Mouse (Mus musculus) lung, postnatal 14 days (tissue): ENCODE measurements around the gene 1110008P14Rik.

ENCODE experiments used
- DNase-seq: peaks from one replicate; pipeline ENCODE4 v3.0.0; 2021

1110008P14Rik gene

GRCm38 (mm10) chr2:32408429-32409424 is 27.0 kb upstream of the 1110008P14Rik start:
- DNase-seq = no peak

GRCm38 (mm10) chr2:32407144-32407824 is 25.5 kb upstream of the 1110008P14Rik start:
- DNase-seq = no peak

GRCm38 (mm10) chr2:32404663-32405062 is 22.9 kb upstream of the 1110008P14Rik start:
- peak; percentile 99 for DNase-seq

GRCm38 (mm10) chr2:32396695-32397094 is 15.0 kb upstream of the 1110008P14Rik start:
- DNase-seq = no peak

GRCm38 (mm10) chr2:32395946-32396621 is 14.3 kb upstream of the 1110008P14Rik start:
- DNase-seq = peak; percentile 89

- peak; percentile 94 for DNase-seq
Observed at GRCm38 (mm10) chr2:32395484-32395945, 13.8 kb upstream of the 1110008P14Rik start, which contains the start of gene Ptges2. Gene Ptges2, plus strand, starts transcription at chr2:32395896.

GRCm38 (mm10) chr2:32394973-32395372 is 13.2 kb upstream of the 1110008P14Rik start:
- peak; percentile 54 for DNase-seq

- DNase-seq = peak; percentile 60
Observed at GRCm38 (mm10) chr2:32392063-32392462, 10.3 kb upstream of the 1110008P14Rik start.

- DNase-seq = peak; percentile 22
Observed at GRCm38 (mm10) chr2:32390871-32391270, 9.1 kb upstream of the 1110008P14Rik start.

- no peak for DNase-seq
Observed at GRCm38 (mm10) chr2:32389157-32389556, 7.4 kb upstream of the 1110008P14Rik start.

GRCm38 (mm10) chr2:32387706-32388490 is 6.2 kb upstream of the 1110008P14Rik start, which contains the start of gene Lcn2:
Gene Lcn2, minus strand, starts transcription at chr2:32388252.
- peak; percentile 26 for DNase-seq

GRCm38 (mm10) chr2:32382689-32383088 is 951 bp upstream of the 1110008P14Rik start:
- no peak for DNase-seq

- no peak for DNase-seq
Observed at GRCm38 (mm10) chr2:32381141-32381774, 480 bp downstream of the 1110008P14Rik start.

- no peak for DNase-seq
Observed at GRCm38 (mm10) chr2:32380001-32380500, 1.7 kb downstream of the 1110008P14Rik start.

- DNase-seq = no peak
Observed at GRCm38 (mm10) chr2:32376963-32377362, 4.8 kb downstream of the 1110008P14Rik start.

GRCm38 (mm10) chr2:32375317-32375940 is 6.3 kb downstream of the 1110008P14Rik start:
- DNase-seq = no peak

- DNase-seq = no peak
Observed at GRCm38 (mm10) chr2:32374191-32374590, 7.5 kb downstream of the 1110008P14Rik start.

GRCm38 (mm10) chr2:32367315-32367714 is 14.4 kb downstream of the 1110008P14Rik start:
- DNase-seq = no peak

GRCm38 (mm10) chr2:32364121-32364520 is 17.6 kb downstream of the 1110008P14Rik start:
- no peak for DNase-seq

- DNase-seq = peak; percentile 41
Observed at GRCm38 (mm10) chr2:32363376-32364106, 18.2 kb downstream of the 1110008P14Rik start.
